Mouse (Mus musculus): ENCODE data around the gene Akr1b3. TPM values are rescaled to one million over a fixed set of nuclear protein-coding genes. Genes with fewer than 3 reads are reported as not detected.

Gene Akr1b3
- total and polyA plus RNA-seq, 3 experiments, result 110 to 532 (median 151) TPM

DNA sequence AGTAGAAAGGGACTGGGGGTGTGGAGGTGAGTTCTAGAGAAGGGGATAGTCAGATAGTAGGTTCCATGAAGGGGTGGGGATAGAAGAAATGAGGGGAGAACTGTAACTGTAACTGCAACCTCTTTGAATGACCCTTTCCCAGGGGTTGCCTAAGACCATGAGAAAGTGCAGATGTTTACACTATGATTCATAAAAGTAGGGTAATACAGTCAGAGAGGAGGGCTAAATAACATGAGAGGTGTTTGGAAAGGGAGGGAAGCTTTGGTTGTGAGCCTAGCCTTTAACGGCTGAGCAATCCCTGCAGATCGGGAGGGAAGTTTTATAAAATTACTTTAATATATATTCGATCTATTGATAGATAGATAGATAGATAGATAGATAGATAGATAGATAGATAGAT is 20.2 kb downstream of the Akr1b3 start:
- no peak for DNase-seq (ENCODE audit: low read depth, low spot score)
- Histone ChIP-seq H3K9ac (ENCODE audit: control insufficient read depth, low read depth, low read length, poor library complexity, severe bottlenecking) (no peak overlapping the region), H3K79me2 (ENCODE audit: control insufficient read depth, insufficient read depth, low read length, poor library complexity) (no peaks in the 10 kb centered on the region), H3K4me3 (ENCODE audit: control insufficient read depth in 1 of 2, insufficient read depth in 1 of 2, low read depth in 2 of 2, low read length in 2 of 2) (no peak overlapping the region), H3K4me1 (ENCODE audit: control insufficient read depth in 1 of 2, insufficient read depth in 2 of 2, low read length in 2 of 2) (no peaks in the 10 kb centered on the region), H3K27me3 (ENCODE audit: control insufficient read depth in 1 of 2, insufficient read depth in 2 of 2, low read length in 2 of 2) (no peaks in the 10 kb centered on the region), H3K36me3 (ENCODE audit: control insufficient read depth in 1 of 2, insufficient read depth in 2 of 2, low read length in 2 of 2) (no peaks in the 10 kb centered on the region), H3K27ac (ENCODE audit: control insufficient read depth, low read depth, low read length) (no peak overlapping the region), H3K9me3 (replicated peaks; ENCODE audit: insufficient read depth, low read length) (no peaks in the 10 kb centered on the region)
- TF ChIP-seq TAL1 (IDR thresholded peaks at IDR 0.05; ENCODE audit: low read length) (no peak), TCF12 (IDR thresholded peaks at IDR 0.05; ENCODE audit: low read depth, low read length) (no peak)

DNA sequence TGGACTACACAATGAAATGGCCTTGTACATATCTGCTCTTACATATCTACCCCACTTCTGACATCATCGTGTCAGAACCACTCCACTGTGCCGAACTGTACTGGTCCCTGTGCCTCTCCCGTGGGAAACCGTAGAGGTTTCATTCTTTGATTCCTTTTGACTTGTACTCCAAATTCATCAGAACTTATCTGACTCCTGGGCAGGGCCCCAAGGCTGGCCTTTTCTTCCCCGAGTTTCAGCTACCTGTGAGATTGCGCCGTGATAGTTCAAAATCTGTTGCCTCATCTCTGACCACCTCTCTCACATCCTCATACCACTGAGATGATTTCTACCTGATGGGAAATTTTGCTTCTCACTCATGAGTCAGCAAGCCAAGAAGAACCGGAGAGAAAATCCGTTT is 21.8 kb downstream of the Akr1b3 start:
- no peaks in the 10 kb centered on the region for H3K4me1 ChIP-seq (ENCODE audit: control insufficient read depth in 1 of 2, insufficient read depth in 2 of 2, low read length in 2 of 2)
- no peaks in the 10 kb centered on the region for H3K79me2 ChIP-seq (ENCODE audit: control insufficient read depth, insufficient read depth, low read length, poor library complexity)
- H3K36me3 ChIP-seq (ENCODE audit: control insufficient read depth in 1 of 2, insufficient read depth in 2 of 2, low read length in 2 of 2), result no peaks in the 10 kb centered on the region
- no peak overlapping the region for H3K4me3 ChIP-seq (ENCODE audit: control insufficient read depth in 1 of 2, insufficient read depth in 1 of 2, low read depth in 2 of 2, low read length in 2 of 2)
- TF ChIP-seq MAFK (IDR thresholded peaks at IDR 0.05; ENCODE audit: borderline replicate concordance, low read depth, low read length) (no peak), POLR2AphosphoS5 (IDR thresholded peaks at IDR 0.05; ENCODE audit: borderline replicate concordance, low read depth, low read length) (no peak), E2F4 (IDR thresholded peaks at IDR 0.05; ENCODE audit: borderline replicate concordance, low read depth, low read length) (no peak), ZNF384 (IDR thresholded peaks at IDR 0.05; ENCODE audit: low read depth, low read length) (no peak), POLR2A (IDR thresholded peaks at IDR 0.05; ENCODE audit: control insufficient read depth in 1 of 2, insufficient read depth in 1 of 2, low read depth in 1 of 2, low read length in 2 of 2, poor library complexity in 1 of 2) (no peak), KAT2A (conservative IDR thresholded peaks at IDR 0.05; ENCODE audit: low read depth, low read length) (no peak), USF2 (IDR thresholded peaks at IDR 0.05; ENCODE audit: borderline replicate concordance in 1 of 2, insufficient read depth in 1 of 2, low read depth in 1 of 2, low read length in 2 of 2) (no peak), ETS1 (IDR thresholded peaks at IDR 0.05; ENCODE audit: low read depth, low read length) (no peak), ZC3H11A (IDR thresholded peaks at IDR 0.05; ENCODE audit: low read depth, low read length) (no peak), MYB (IDR thresholded peaks at IDR 0.05; ENCODE audit: low read depth, low read length) (no peak), GABPA (IDR thresholded peaks at IDR 0.05; ENCODE audit: low read depth, low read length) (no peak), SIN3A (IDR thresholded peaks at IDR 0.05; ENCODE audit: low read length) (no peak), TCF12 (IDR thresholded peaks at IDR 0.05; ENCODE audit: low read depth, low read length) (no peak), MAZ (IDR thresholded peaks at IDR 0.05; ENCODE audit: low read depth, low read length) (no peak), EP300 (IDR thresholded peaks at IDR 0.05; ENCODE audit: low read depth in 1 of 2, low read length in 2 of 2) (no peak), ELF1 (IDR thresholded peaks at IDR 0.05; ENCODE audit: low read depth, low read length) (no peak), CTCF (IDR thresholded peaks at IDR 0.05 in 2 of 3, conservative IDR thresholded peaks at IDR 0.05 in 1 of 3; ENCODE audit: control insufficient read depth in 1 of 3, insufficient read depth in 1 of 3, low read depth in 2 of 3, low read length in 3 of 3, poor library complexity in 1 of 3, severe bottlenecking in 1 of 3) (no peak), JUND (IDR thresholded peaks at IDR 0.05; ENCODE audit: low read depth, low read length) (no peak)
- H3K9ac ChIP-seq (ENCODE audit: control insufficient read depth, low read depth, low read length, poor library complexity, severe bottlenecking), result no peak overlapping the region
- peaks cover 0 to 1% of the 10 kb centered on the region in 2 experiments; a peak in 1 of 4 replicates for H3K27me3 ChIP-seq (ENCODE audit: control insufficient read depth in 1 of 2, insufficient read depth in 2 of 2, low read length in 2 of 2)
- no peaks in the 10 kb centered on the region for H3K9me3 ChIP-seq (replicated peaks; ENCODE audit: insufficient read depth, low read length)
- H3K27ac ChIP-seq (ENCODE audit: control insufficient read depth, low read depth, low read length), result no peak overlapping the region
- DNase-seq (ENCODE audit: low read depth, low spot score), result no peak

Data from MEL (cell line).